Mouse (Mus musculus): ENCODE measurements at regions not wholly inside any gene's neighbourhood (a gene's known extent, or its start where the extent isn't known, plus 50 kb on each side); places are given as distances from the start of the nearest gene placed in this dataset.

GRCm38 (mm10) chr13:39350668-39351067 lies 390.0 kb upstream of the Slc35b3 start:
- H3K79me2 ChIP-seq (replicated peaks; ENCODE audit: control insufficient read depth, insufficient read depth, low read length) = no peaks in the 10 kb centered on the region
- H3K4me3 ChIP-seq = no peak overlapping the region
- H3K36me3 ChIP-seq (ENCODE audit: control insufficient read depth, insufficient read depth, low read length) = no peaks in the 10 kb centered on the region
- intact Hi-C loops (cut with DNase I) = no loop called here
- no peaks in the 10 kb centered on the region for H3K4me1 ChIP-seq (ENCODE audit: control insufficient read depth, insufficient read depth, low read length)
- H3K9ac ChIP-seq (ENCODE audit: low read depth, low read length) = no peak overlapping the region
- 73% methylated on average over 12 of the region's 12 CpGs for WGBS
- no peak for TF ChIP-seq CTCF (IDR thresholded peaks at IDR 0.05)
- no peak for TF ChIP-seq POLR2A (IDR thresholded peaks at IDR 0.05; ENCODE audit: insufficient read depth, low read depth, low read length)
- no peak for TF ChIP-seq EP300 (IDR thresholded peaks at IDR 0.05; ENCODE audit: insufficient read depth, low read depth, low read length)
- no peaks in the 10 kb centered on the region for H3K27me3 ChIP-seq (ENCODE audit: control insufficient read depth, insufficient read depth, low read length)
- no peak overlapping the region for H3K27ac ChIP-seq
- DNase-seq = no peak

GRCm38 (mm10) chr13:39347761-39348160 lies 387.1 kb upstream of the Slc35b3 start:
- H3K27me3 ChIP-seq (ENCODE audit: control insufficient read depth, insufficient read depth, low read length) = no peaks in the 10 kb centered on the region
- H3K4me3 ChIP-seq = no peak overlapping the region
- DNase-seq = no peak
- intact Hi-C loops (cut with DNase I) = no loop called here
- WGBS = 85% methylated on average over 6 of the region's 6 CpGs
- H3K9ac ChIP-seq (ENCODE audit: low read depth, low read length) = no peak overlapping the region
- no peaks in the 10 kb centered on the region for H3K36me3 ChIP-seq (ENCODE audit: control insufficient read depth, insufficient read depth, low read length)
- TF ChIP-seq CTCF (IDR thresholded peaks at IDR 0.05) (no peak), EP300 (IDR thresholded peaks at IDR 0.05; ENCODE audit: insufficient read depth, low read depth, low read length) (no peak), POLR2A (IDR thresholded peaks at IDR 0.05; ENCODE audit: insufficient read depth, low read depth, low read length) (no peak)
- no peaks in the 10 kb centered on the region for H3K79me2 ChIP-seq (replicated peaks; ENCODE audit: control insufficient read depth, insufficient read depth, low read length)
- H3K27ac ChIP-seq = no peak overlapping the region
- no peaks in the 10 kb centered on the region for H3K4me1 ChIP-seq (ENCODE audit: control insufficient read depth, insufficient read depth, low read length)

- Histone ChIP-seq H3K9ac (ENCODE audit: low read depth, low read length) (no peak overlapping the region), H3K79me2 (replicated peaks; ENCODE audit: control insufficient read depth, insufficient read depth, low read length) (no peaks in the 10 kb centered on the region), H3K4me1 (ENCODE audit: control insufficient read depth, insufficient read depth, low read length) (no peaks in the 10 kb centered on the region), H3K27me3 (ENCODE audit: control insufficient read depth, insufficient read depth, low read length) (no peaks in the 10 kb centered on the region), H3K27ac (no peak overlapping the region), H3K4me3 (no peak overlapping the region), H3K36me3 (ENCODE audit: control insufficient read depth, insufficient read depth, low read length) (no peaks in the 10 kb centered on the region)
- WGBS = 42% methylated on average over 7 of the region's 7 CpGs
- DNase-seq = no peak
- no peak for TF ChIP-seq POLR2A (IDR thresholded peaks at IDR 0.05; ENCODE audit: insufficient read depth, low read depth, low read length)
- no peak for TF ChIP-seq CTCF (IDR thresholded peaks at IDR 0.05)
- TF ChIP-seq EP300 (IDR thresholded peaks at IDR 0.05; ENCODE audit: insufficient read depth, low read depth, low read length) = no peak
- intact Hi-C loops (cut with DNase I) = no loop called here
Observed at GRCm38 (mm10) chr13:39334874-39335273, 374.2 kb upstream of the Slc35b3 start.

GRCm38 (mm10) chr13:39329794-39330193 lies 369.1 kb upstream of the Slc35b3 start:
- Histone ChIP-seq H3K4me1 (ENCODE audit: control insufficient read depth, insufficient read depth, low read length) (no peaks in the 10 kb centered on the region), H3K79me2 (replicated peaks; ENCODE audit: control insufficient read depth, insufficient read depth, low read length) (no peaks in the 10 kb centered on the region), H3K27me3 (ENCODE audit: control insufficient read depth, insufficient read depth, low read length) (no peaks in the 10 kb centered on the region), H3K27ac (no peak overlapping the region), H3K4me3 (no peak overlapping the region), H3K36me3 (ENCODE audit: control insufficient read depth, insufficient read depth, low read length) (no peaks in the 10 kb centered on the region), H3K9ac (ENCODE audit: low read depth, low read length) (no peak overlapping the region)
- intact Hi-C loops (cut with DNase I) = no loop called here
- 73% methylated on average over 3 of the region's 3 CpGs for WGBS
- no peak for TF ChIP-seq EP300 (IDR thresholded peaks at IDR 0.05; ENCODE audit: insufficient read depth, low read depth, low read length)
- no peak for TF ChIP-seq CTCF (IDR thresholded peaks at IDR 0.05)
- TF ChIP-seq POLR2A (IDR thresholded peaks at IDR 0.05; ENCODE audit: insufficient read depth, low read depth, low read length) = no peak
- no peak for DNase-seq

GRCm38 (mm10) chr13:39326176-39326575 lies 365.5 kb upstream of the Slc35b3 start:
- Histone ChIP-seq H3K27ac (no peak overlapping the region), H3K79me2 (replicated peaks; ENCODE audit: control insufficient read depth, insufficient read depth, low read length) (no peaks in the 10 kb centered on the region), H3K4me3 (no peak overlapping the region), H3K9ac (ENCODE audit: low read depth, low read length) (no peak overlapping the region), H3K4me1 (ENCODE audit: control insufficient read depth, insufficient read depth, low read length) (no peaks in the 10 kb centered on the region), H3K36me3 (ENCODE audit: control insufficient read depth, insufficient read depth, low read length) (no peaks in the 10 kb centered on the region), H3K27me3 (ENCODE audit: control insufficient read depth, insufficient read depth, low read length) (no peaks in the 10 kb centered on the region)
- WGBS = 45% methylated on average over 8 of the region's 8 CpGs
- intact Hi-C loops (cut with DNase I) = no loop called here
- DNase-seq = no peak
- TF ChIP-seq POLR2A (IDR thresholded peaks at IDR 0.05; ENCODE audit: insufficient read depth, low read depth, low read length) (no peak), CTCF (IDR thresholded peaks at IDR 0.05) (no peak), EP300 (IDR thresholded peaks at IDR 0.05; ENCODE audit: insufficient read depth, low read depth, low read length) (no peak)

- Histone ChIP-seq H3K27me3 (ENCODE audit: control insufficient read depth, insufficient read depth, low read length) (no peaks in the 10 kb centered on the region), H3K36me3 (ENCODE audit: control insufficient read depth, insufficient read depth, low read length) (no peaks in the 10 kb centered on the region), H3K27ac (no peak overlapping the region), H3K79me2 (replicated peaks; ENCODE audit: control insufficient read depth, insufficient read depth, low read length) (no peaks in the 10 kb centered on the region), H3K9ac (ENCODE audit: low read depth, low read length) (no peak overlapping the region), H3K4me3 (no peak overlapping the region), H3K4me1 (ENCODE audit: control insufficient read depth, insufficient read depth, low read length) (no peaks in the 10 kb centered on the region)
- intact Hi-C loops (cut with DNase I) = no loop called here
- TF ChIP-seq POLR2A (IDR thresholded peaks at IDR 0.05; ENCODE audit: insufficient read depth, low read depth, low read length) (no peak), CTCF (IDR thresholded peaks at IDR 0.05) (no peak), EP300 (IDR thresholded peaks at IDR 0.05; ENCODE audit: insufficient read depth, low read depth, low read length) (no peak)
- DNase-seq = no peak
- WGBS = 82% methylated on average over 3 of the region's 3 CpGs
Observed at GRCm38 (mm10) chr13:39321111-39321510, 360.4 kb upstream of the Slc35b3 start.
